Mouse (Mus musculus) gastrocnemius, postnatal 4 days (tissue): ENCODE data around the gene Smug1. TPM values are rescaled to one million over a fixed set of nuclear protein-coding genes. Genes with fewer than 3 reads are reported as not detected.
A peak's percentile ranks its signal among the peaks of the same experiment; 100 is the strongest.

Experiments used
- DNase-seq, 2 experiments: peaks; one replicate each; pipeline ENCODE4 v3.0.0; 2021 to 2022; ENCODE audit warnings: low spot score in 2 of 2, mixed read lengths in 2 of 2
- total RNA-seq, 2 experiments: library from RNA; stranded (reverse); gene quantifications; 2 replicates each; pipeline ENCODE4 v1.2.3; 2021

Gene Smug1
- total RNA-seq, 2 experiments from 2014 or later: 13.9 to 15.4 TPM

GRCm38 (mm10) chr15:103146627-103147421 lies 20.1 kb downstream of the Smug1 start:
- peak in 1 of 2 experiments; percentile 47 for DNase-seq

- no peak for DNase-seq
Observed at GRCm38 (mm10) chr15:103145635-103146299, 21.1 kb downstream of the Smug1 start.

GRCm38 (mm10) chr15:103144176-103144575 lies 22.7 kb downstream of the Smug1 start:
- no peak for DNase-seq

- no peak for DNase-seq
Observed at GRCm38 (mm10) chr15:103135431-103135947, 31.4 kb downstream of the Smug1 start.

GRCm38 (mm10) chr15:103134277-103135086 lies 32.4 kb downstream of the Smug1 start:
- DNase-seq: no peak

DNA sequence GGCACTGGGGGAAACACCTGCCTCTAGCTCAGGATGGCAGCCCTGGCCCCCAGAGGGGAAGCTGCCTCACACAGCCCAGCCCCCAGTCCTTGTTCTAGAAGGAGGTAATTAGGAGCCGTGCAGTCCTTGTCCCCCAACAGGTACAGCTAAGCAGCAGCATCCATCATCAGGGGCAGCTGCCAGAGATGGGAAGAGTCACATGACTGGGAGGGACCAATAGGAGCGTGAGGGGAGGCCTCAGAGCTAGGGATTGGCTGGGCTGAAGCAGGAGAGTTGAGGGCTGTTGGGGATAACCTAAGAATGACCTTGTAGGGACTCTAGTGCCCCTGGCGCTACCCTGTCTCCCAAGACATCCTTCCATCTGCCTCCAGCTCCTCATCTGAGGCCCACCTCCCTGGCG lies 33.1 kb downstream of the Smug1 start:
- DNase-seq: no peak

DNA sequence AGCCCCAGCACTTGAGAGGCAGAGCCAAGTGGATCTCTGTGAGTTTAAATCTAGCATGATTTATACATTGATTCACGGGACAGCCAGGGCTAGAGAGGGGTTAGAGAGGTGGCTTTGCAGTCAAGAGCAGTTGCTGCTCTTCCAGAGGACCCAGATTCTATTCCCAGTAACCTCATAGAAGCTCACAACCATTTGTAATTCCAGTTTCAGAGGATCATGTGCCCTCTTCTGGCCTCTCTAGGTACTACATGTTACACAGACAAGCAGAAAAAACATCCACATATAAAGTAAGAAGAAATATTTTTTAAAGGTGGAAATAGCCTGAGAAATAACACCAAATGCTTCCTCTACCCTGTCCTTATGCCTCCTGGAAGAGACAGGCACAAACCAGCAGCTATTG lies 36.2 kb downstream of the Smug1 start:
- DNase-seq: no peak

DNA sequence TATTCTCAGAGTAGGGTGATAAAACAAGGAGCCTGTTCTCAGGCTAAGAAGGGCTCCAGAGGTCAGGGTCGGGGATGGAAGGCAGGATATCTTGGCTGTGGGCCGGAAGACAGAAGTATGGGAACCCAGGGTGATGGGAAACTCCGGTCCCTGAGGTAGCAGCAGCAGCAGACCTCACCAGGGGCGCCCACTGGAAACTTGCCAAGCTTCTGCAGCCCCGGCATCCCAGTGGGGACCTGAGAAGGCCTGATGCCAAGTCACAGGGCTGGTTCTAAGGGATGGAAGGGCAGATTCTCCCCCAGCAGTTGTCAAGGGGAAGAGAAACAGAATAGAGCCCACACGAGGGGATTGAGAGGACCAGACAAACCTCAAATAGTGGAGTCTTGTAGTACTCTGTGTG lies 37.6 kb downstream of the Smug1 start:
- peak in 1 of 2 experiments; percentile 28 for DNase-seq

DNA sequence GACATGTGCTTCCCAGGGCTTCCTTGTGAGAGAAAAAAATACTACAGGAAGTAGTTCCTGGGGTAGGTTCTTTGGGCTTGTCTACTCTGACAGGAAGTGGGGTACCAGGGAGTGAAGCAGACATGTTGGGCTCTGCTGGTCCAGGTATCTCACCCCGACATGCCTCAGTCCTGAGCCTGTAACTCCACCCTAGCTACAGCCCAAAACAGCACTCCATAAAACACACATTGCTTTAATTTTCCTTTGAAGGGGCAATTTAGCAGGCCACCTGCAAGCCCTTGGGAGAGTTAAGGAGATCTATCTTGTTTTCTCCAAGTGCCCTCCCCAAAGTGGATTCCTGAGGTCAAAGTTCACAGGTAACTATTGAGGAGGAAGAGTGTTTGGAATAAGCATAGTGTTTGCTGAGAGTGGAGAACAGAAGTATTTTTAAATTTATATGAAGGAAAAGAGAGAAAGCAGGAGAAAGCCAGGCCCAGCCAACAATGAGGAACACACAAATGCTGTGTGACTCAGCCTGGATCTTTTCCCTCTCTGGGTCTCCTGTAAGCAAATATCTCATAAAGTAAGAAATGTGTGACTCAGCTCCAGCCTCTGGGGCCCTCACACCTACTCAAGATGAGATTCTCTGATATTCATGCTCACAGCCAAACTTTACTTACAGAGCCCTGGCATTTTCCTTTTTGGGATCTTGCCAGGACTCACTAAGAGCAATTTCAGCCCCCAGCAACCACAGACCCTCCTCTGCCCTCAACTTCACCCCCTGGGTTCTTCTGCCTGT lies 38.6 kb downstream of the Smug1 start:
- DNase-seq: no peak

GRCm38 (mm10) chr15:103125982-103126381 lies 40.9 kb downstream of the Smug1 start:
- DNase-seq: no peak

- no peak for DNase-seq
Observed at GRCm38 (mm10) chr15:103124254-103124653, 42.6 kb downstream of the Smug1 start.

DNA sequence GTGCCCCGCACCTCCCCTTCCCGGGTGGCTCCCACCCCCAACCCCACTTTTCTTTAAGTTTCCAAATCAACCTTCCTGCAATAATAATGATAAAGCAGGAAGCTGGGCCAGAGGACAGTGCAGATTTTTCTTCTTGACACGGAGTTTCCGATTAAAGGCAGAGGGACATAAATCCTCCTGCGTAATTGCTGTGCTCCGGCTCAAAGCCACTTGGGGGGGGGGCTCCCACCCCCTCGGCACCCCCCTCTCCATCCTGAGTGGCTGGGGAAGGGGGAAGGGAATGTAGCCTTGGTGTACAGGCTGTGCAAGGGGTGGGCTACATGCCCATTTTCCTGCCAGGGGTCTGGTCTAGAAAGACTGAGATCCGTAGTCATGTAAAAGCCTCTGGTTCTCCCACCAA lies 43.5 kb downstream of the Smug1 start:
- no peak for DNase-seq

DNA sequence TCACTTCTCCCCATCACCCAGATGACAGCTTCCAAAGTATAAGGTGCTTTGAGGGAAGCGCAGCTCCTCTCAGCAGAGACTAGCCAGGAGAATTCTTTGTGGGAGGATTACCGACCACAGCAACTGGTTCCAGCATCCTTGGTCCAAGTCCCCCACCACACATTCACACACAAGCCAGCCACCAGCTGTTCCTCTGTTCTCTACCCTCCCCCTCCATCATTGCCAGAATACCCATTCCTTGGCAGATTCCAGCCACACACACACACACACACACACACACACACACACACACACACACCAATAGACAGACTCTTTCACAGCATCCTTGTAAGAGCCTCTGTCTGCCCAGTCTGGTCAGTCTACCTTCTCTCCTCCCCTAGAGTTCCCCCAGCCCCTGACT lies 44.5 kb downstream of the Smug1 start:
- DNase-seq: no peak

GRCm38 (mm10) chr15:103121416-103121815 lies 45.5 kb downstream of the Smug1 start:
- DNase-seq: peak in 1 of 2 experiments; percentile 57

DNA sequence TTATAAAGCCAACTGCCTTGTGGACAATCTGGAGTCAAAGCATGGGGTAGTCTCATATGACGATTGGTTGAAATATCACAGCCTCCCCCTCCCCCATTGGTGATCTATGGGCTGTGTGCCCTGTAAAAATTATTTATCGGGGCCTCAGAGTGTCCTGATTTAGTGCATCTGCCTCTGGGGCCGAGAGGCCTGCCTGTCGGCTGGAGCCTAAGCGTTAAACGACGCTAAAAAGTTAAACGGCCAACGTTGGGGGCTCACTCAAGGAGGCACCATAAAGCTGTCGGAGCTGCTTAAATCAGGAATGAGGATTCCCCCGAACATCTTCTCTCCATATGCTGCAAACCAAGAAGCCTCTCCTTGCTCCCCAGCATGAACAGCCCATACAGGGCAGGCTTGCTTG lies 46.3 kb downstream of the Smug1 start:
- no peak for DNase-seq

GRCm38 (mm10) chr15:103115726-103116125 lies 51.2 kb downstream of the Smug1 start:
- DNase-seq: no peak

GRCm38 (mm10) chr15:103115256-103115655 lies 51.6 kb downstream of the Smug1 start:
- peak in 1 of 2 experiments; percentile 42 for DNase-seq

DNA sequence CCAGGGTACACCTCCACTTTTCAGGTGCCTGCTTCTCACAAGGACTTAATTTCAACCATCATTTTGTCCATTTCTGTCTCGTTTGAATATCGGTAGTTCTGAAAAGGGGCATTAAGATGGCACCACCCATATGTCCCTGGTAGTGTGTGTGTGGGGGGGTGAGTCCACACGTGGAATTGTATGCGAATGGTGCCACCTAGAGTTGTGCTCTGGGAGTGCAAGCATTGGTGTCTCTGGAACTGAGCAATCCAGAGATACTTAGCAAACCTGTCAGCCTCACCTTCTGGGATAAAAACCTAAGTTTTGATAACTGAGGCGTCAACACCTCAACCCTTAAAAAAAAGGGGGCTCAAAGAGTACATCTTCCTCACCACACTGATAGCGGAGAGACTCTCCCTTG lies 53.8 kb downstream of the Smug1 start:
- DNase-seq: no peak

GRCm38 (mm10) chr15:103112309-103112708 lies 54.6 kb downstream of the Smug1 start:
- DNase-seq: no peak

GRCm38 (mm10) chr15:103109940-103110339 lies 57.0 kb downstream of the Smug1 start:
- no peak for DNase-seq
